Mouse (Mus musculus) forebrain, embryonic 13.5 days (tissue): Measurements from ENCODE around the gene Lgr4. TPM values are rescaled to one million over a fixed set of nuclear protein-coding genes. Genes with fewer than 3 reads are reported as not detected.

Experiments
- ATAC-seq: fragments of 200-750 bp; cut with Nextera tagmentation; 2 replicates; pipeline ENCODE4 v1.8.0; 2017
- H3K27ac ChIP-seq: fragments of 300-500 bp; sonication (generic); 2 replicates; pipeline ENCODE4 v1.5.1; 2015; ENCODE audit warnings: inconsistent platforms, mild to moderate bottlenecking, moderate library complexity
- H3K27me3 ChIP-seq: fragments of 300-500 bp; sonication (generic); 2 replicates; pipeline ENCODE4 v1.6.1; 2015; ENCODE audit warnings: mild to moderate bottlenecking, inconsistent platforms
- H3K36me3 ChIP-seq: fragments of 300-500 bp; sonication (generic); 2 replicates; pipeline ENCODE4 v1.6.1; 2015; ENCODE audit warnings: mild to moderate bottlenecking, inconsistent platforms; ENCODE audit not compliant: poor library complexity, severe bottlenecking
- H3K4me1 ChIP-seq: fragments of 300-500 bp; sonication (generic); 2 replicates; pipeline ENCODE4 v1.6.1; 2015; ENCODE audit warnings: inconsistent platforms
- H3K4me2 ChIP-seq: fragments of 300-500 bp; sonication (generic); 2 replicates; pipeline ENCODE4 v1.6.1; 2015; ENCODE audit warnings: inconsistent platforms, mild to moderate bottlenecking, moderate library complexity
- H3K4me3 ChIP-seq: fragments of 300-500 bp; sonication (generic); 2 replicates; pipeline ENCODE4 v1.5.1; 2015; ENCODE audit warnings: mild to moderate bottlenecking, inconsistent platforms
- H3K9ac ChIP-seq: fragments of 300-500 bp; sonication (generic); 2 replicates; pipeline ENCODE4 v1.6.1; 2015; ENCODE audit warnings: mild to moderate bottlenecking, inconsistent platforms
- H3K9me3 ChIP-seq: fragments of 300-500 bp; sonication (generic); replicated peaks from 2 replicates; pipeline ENCODE4 v1.6.1; 2016; ENCODE audit warnings: inconsistent platforms
- WGBS: fragments of 180-500 bp; shearing (Covaris S2); methylation state at CpG from one replicate; pipeline ENCODE4 v1.1.7; 2015; 5-methylcytosine and 5-hydroxymethylcytosine counted together
- polyA plus RNA-seq: library from polyadenylated mRNA; unstranded; fragments of >200 nt; fragmentation: Nextera tagmentation; extraction: Ambion mirVana; gene quantifications from 2 replicates; pipeline ENCODE4 v1.2.1, GENCODE M21; 2015

The Lgr4 gene
- polyA plus RNA-seq, 1 experiment from 2014 or later = 2.7 TPM

- Histone ChIP-seq H3K9ac (no peak overlapping the region), H3K36me3 (no peaks in the 10 kb centered on the region), H3K4me3 (no peak overlapping the region), H3K27ac (no peak overlapping the region), H3K9me3 (no peaks in the 10 kb centered on the region), H3K4me2 (no peak overlapping the region), H3K27me3 (peaks cover 42% of the 10 kb centered on the region), H3K4me1 (peaks cover 14% of the 10 kb centered on the region)
- WGBS = 86% methylated on average over 3 of the region's 3 CpGs
- ATAC-seq = no peak
Observed at GRCm38 (mm10) chr2:109923031-109923430, 5.6 kb downstream of the Lgr4 start.

GRCm38 (mm10) chr2:109923945-109924344 lies 6.5 kb downstream of the Lgr4 start:
- no peak overlapping the region for H3K4me2 ChIP-seq
- peaks cover 5% of the 10 kb centered on the region for H3K4me1 ChIP-seq
- no peak overlapping the region for H3K27ac ChIP-seq
- H3K36me3 ChIP-seq = no peaks in the 10 kb centered on the region
- WGBS = 82% methylated on average over 3 of the region's 3 CpGs
- H3K9me3 ChIP-seq = no peaks in the 10 kb centered on the region
- no peak overlapping the region for H3K9ac ChIP-seq
- no peak for ATAC-seq
- peaks cover 41% of the 10 kb centered on the region for H3K27me3 ChIP-seq
- H3K4me3 ChIP-seq = no peak overlapping the region

GRCm38 (mm10) chr2:109926984-109927383 lies 9.5 kb downstream of the Lgr4 start:
- Histone ChIP-seq H3K4me1 (no peaks in the 10 kb centered on the region), H3K36me3 (no peaks in the 10 kb centered on the region), H3K9ac (no peak overlapping the region), H3K4me2 (no peak overlapping the region), H3K27ac (no peak overlapping the region), H3K4me3 (no peak overlapping the region), H3K27me3 (peaks cover 26% of the 10 kb centered on the region), H3K9me3 (no peaks in the 10 kb centered on the region)
- 93% methylated on average over 4 of the region's 4 CpGs for WGBS
- ATAC-seq = no peak

GRCm38 (mm10) chr2:109927446-109927845 lies 10.0 kb downstream of the Lgr4 start:
- WGBS = 91% methylated on average over 7 of the region's 7 CpGs
- Histone ChIP-seq H3K4me1 (no peaks in the 10 kb centered on the region), H3K9me3 (no peaks in the 10 kb centered on the region), H3K9ac (no peak overlapping the region), H3K4me3 (no peak overlapping the region), H3K27ac (no peak overlapping the region), H3K27me3 (peaks cover 30% of the 10 kb centered on the region), H3K4me2 (no peak overlapping the region), H3K36me3 (no peaks in the 10 kb centered on the region)
- no peak for ATAC-seq

- no peak overlapping the region for H3K4me2 ChIP-seq
- ATAC-seq = no peak
- H3K9me3 ChIP-seq = no peaks in the 10 kb centered on the region
- H3K36me3 ChIP-seq = no peaks in the 10 kb centered on the region
- peaks cover 35% of the 10 kb centered on the region for H3K27me3 ChIP-seq
- no peak overlapping the region for H3K27ac ChIP-seq
- no peaks in the 10 kb centered on the region for H3K4me1 ChIP-seq
- H3K4me3 ChIP-seq = no peak overlapping the region
- H3K9ac ChIP-seq = no peak overlapping the region
Observed at GRCm38 (mm10) chr2:109927876-109928275, 10.4 kb downstream of the Lgr4 start.

GRCm38 (mm10) chr2:109928791-109929190 lies 11.3 kb downstream of the Lgr4 start:
- H3K9ac ChIP-seq = no peak overlapping the region
- no peaks in the 10 kb centered on the region for H3K36me3 ChIP-seq
- no peaks in the 10 kb centered on the region for H3K4me1 ChIP-seq
- H3K4me2 ChIP-seq = no peak overlapping the region
- 73% methylated on average over 4 of the region's 4 CpGs for WGBS
- no peak overlapping the region for H3K4me3 ChIP-seq
- no peak overlapping the region for H3K27ac ChIP-seq
- H3K27me3 ChIP-seq = peaks cover 44% of the 10 kb centered on the region
- no peak for ATAC-seq
- H3K9me3 ChIP-seq = no peaks in the 10 kb centered on the region

GRCm38 (mm10) chr2:109929256-109929655 lies 11.8 kb downstream of the Lgr4 start:
- H3K9me3 ChIP-seq = no peaks in the 10 kb centered on the region
- no peak overlapping the region for H3K27ac ChIP-seq
- H3K27me3 ChIP-seq = peaks cover 48% of the 10 kb centered on the region
- no peak overlapping the region for H3K4me3 ChIP-seq
- WGBS = 93% methylated on average over 3 of the region's 3 CpGs
- no peak overlapping the region for H3K9ac ChIP-seq
- no peaks in the 10 kb centered on the region for H3K36me3 ChIP-seq
- no peak for ATAC-seq
- no peak overlapping the region for H3K4me2 ChIP-seq
- no peaks in the 10 kb centered on the region for H3K4me1 ChIP-seq

- H3K27ac ChIP-seq = no peak overlapping the region
- 94% methylated on average over 5 of the region's 5 CpGs for WGBS
- no peaks in the 10 kb centered on the region for H3K4me1 ChIP-seq
- H3K9me3 ChIP-seq = no peaks in the 10 kb centered on the region
- H3K9ac ChIP-seq = no peak overlapping the region
- no peaks in the 10 kb centered on the region for H3K36me3 ChIP-seq
- ATAC-seq = no peak
- H3K27me3 ChIP-seq = peaks cover 59% of the 10 kb centered on the region
- no peak overlapping the region for H3K4me3 ChIP-seq
- no peak overlapping the region for H3K4me2 ChIP-seq
Observed at GRCm38 (mm10) chr2:109930366-109930765, 12.9 kb downstream of the Lgr4 start.

- Histone ChIP-seq H3K4me2 (no peak overlapping the region), H3K9ac (no peak overlapping the region), H3K27me3 (peaks cover 60% of the 10 kb centered on the region), H3K9me3 (no peaks in the 10 kb centered on the region), H3K4me1 (peaks cover under 1% of the 10 kb centered on the region; the same call in 1 of the 2 replicates), H3K36me3 (no peaks in the 10 kb centered on the region), H3K27ac (no peak overlapping the region), H3K4me3 (no peak overlapping the region)
- 94% methylated on average over 4 of the region's 4 CpGs for WGBS
- ATAC-seq = no peak
Observed at GRCm38 (mm10) chr2:109930771-109931170, 13.3 kb downstream of the Lgr4 start.

GRCm38 (mm10) chr2:109931978-109932780 lies 14.7 kb downstream of the Lgr4 start:
- Histone ChIP-seq H3K4me3 (no peak overlapping the region), H3K27ac (no peak overlapping the region), H3K27me3 (peaks cover 67% of the 10 kb centered on the region), H3K36me3 (no peaks in the 10 kb centered on the region), H3K9me3 (no peaks in the 10 kb centered on the region), H3K4me1 (peaks cover 10% of the 10 kb centered on the region), H3K9ac (no peak overlapping the region), H3K4me2 (no peak overlapping the region)
- 66% methylated on average over 13 of the region's 13 CpGs for WGBS
- ATAC-seq = no peak

- 79% methylated on average over 3 of the region's 3 CpGs for WGBS
- ATAC-seq = no peak
- no peak overlapping the region for H3K4me2 ChIP-seq
- no peak overlapping the region for H3K9ac ChIP-seq
- H3K27me3 ChIP-seq = peaks cover 72% of the 10 kb centered on the region
- no peaks in the 10 kb centered on the region for H3K36me3 ChIP-seq
- no peaks in the 10 kb centered on the region for H3K9me3 ChIP-seq
- H3K4me1 ChIP-seq = peaks cover 10% of the 10 kb centered on the region
- no peak overlapping the region for H3K4me3 ChIP-seq
- H3K27ac ChIP-seq = no peak overlapping the region
Observed at GRCm38 (mm10) chr2:109933151-109933550, 15.7 kb downstream of the Lgr4 start.

- peaks cover 10% of the 10 kb centered on the region for H3K4me1 ChIP-seq
- H3K36me3 ChIP-seq = no peaks in the 10 kb centered on the region
- no peaks in the 10 kb centered on the region for H3K9me3 ChIP-seq
- 82% methylated on average over 4 of the region's 4 CpGs for WGBS
- H3K27me3 ChIP-seq = peaks cover 69% of the 10 kb centered on the region
- ATAC-seq = no peak
- no peak overlapping the region for H3K9ac ChIP-seq
- H3K4me2 ChIP-seq = no peak overlapping the region
- H3K4me3 ChIP-seq = no peak overlapping the region
- no peak overlapping the region for H3K27ac ChIP-seq
Observed at GRCm38 (mm10) chr2:109934086-109934485, 16.6 kb downstream of the Lgr4 start.

- no peaks in the 10 kb centered on the region for H3K9me3 ChIP-seq
- no peak for ATAC-seq
- peaks cover 10% of the 10 kb centered on the region for H3K4me1 ChIP-seq
- no peak overlapping the region for H3K27ac ChIP-seq
- H3K9ac ChIP-seq = no peak overlapping the region
- 98% methylated on average over 3 of the region's 3 CpGs for WGBS
- H3K27me3 ChIP-seq = peaks cover 74% of the 10 kb centered on the region
- H3K4me2 ChIP-seq = no peak overlapping the region
- H3K36me3 ChIP-seq = no peaks in the 10 kb centered on the region
- no peak overlapping the region for H3K4me3 ChIP-seq
Observed at GRCm38 (mm10) chr2:109935194-109935593, 17.7 kb downstream of the Lgr4 start.
